Mouse (Mus musculus): ENCODE results near the gene Klk1b1. TPM values are rescaled to one million over a fixed set of nuclear protein-coding genes. Genes with fewer than 3 reads are reported as not detected.

Klk1b1 gene
- polyA plus RNA-seq (2012; rRNA removed): not detected in 2 replicates

- DNase-seq (ENCODE audit: low read depth): no peak
- TF ChIP-seq CTCF (IDR thresholded peaks at IDR 0.05; ENCODE audit: borderline replicate concordance, extremely low read depth, insufficient read depth, insufficient read length): no peak
- TF ChIP-seq POLR2A (IDR thresholded peaks at IDR 0.05; ENCODE audit: borderline replicate concordance, extremely low read depth, insufficient read depth, insufficient read length, poor library complexity, severe bottlenecking): no peak
Measured at GRCm38 (mm10) chr7:43966451-43966850, at the start of gene Klk1b1. TSS of gene Klk1b1 (plus strand) at chr7:43966751.

DNA sequence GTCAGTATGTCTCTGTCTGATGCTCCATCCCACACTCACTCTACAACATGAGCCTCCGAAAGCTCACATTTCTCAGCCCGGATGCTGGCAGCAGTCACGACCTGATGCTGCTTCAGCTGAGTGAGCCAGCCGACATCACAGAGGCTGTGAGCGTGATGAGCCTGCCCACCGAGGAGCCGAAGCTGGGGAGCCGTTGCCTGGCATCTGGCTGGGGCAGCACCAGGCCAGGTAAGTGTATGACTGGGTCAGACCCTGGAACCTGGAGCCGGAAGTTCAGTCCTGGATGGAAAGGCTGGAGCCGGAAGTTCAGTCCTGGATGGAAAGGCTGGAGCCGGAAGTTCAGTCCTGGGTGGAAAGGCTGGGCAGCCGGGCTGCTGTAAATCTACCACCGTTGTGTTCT lies 48.1 kb upstream of the Klk1b1 start:
- no peak for TF ChIP-seq POLR2A (IDR thresholded peaks at IDR 0.05; ENCODE audit: borderline replicate concordance, extremely low read depth, insufficient read depth, insufficient read length, poor library complexity, severe bottlenecking)
- no peak for TF ChIP-seq CTCF (IDR thresholded peaks at IDR 0.05; ENCODE audit: borderline replicate concordance, extremely low read depth, insufficient read depth, insufficient read length)
- DNase-seq (ENCODE audit: low read depth): no peak

- no peak for DNase-seq (ENCODE audit: low read depth)
- TF ChIP-seq POLR2A (IDR thresholded peaks at IDR 0.05; ENCODE audit: borderline replicate concordance, extremely low read depth, insufficient read depth, insufficient read length, poor library complexity, severe bottlenecking) (no peak), CTCF (IDR thresholded peaks at IDR 0.05; ENCODE audit: borderline replicate concordance, extremely low read depth, insufficient read depth, insufficient read length) (no peak)
Measured at GRCm38 (mm10) chr7:43918871-43919270, 47.7 kb upstream of the Klk1b1 start.

DNA sequence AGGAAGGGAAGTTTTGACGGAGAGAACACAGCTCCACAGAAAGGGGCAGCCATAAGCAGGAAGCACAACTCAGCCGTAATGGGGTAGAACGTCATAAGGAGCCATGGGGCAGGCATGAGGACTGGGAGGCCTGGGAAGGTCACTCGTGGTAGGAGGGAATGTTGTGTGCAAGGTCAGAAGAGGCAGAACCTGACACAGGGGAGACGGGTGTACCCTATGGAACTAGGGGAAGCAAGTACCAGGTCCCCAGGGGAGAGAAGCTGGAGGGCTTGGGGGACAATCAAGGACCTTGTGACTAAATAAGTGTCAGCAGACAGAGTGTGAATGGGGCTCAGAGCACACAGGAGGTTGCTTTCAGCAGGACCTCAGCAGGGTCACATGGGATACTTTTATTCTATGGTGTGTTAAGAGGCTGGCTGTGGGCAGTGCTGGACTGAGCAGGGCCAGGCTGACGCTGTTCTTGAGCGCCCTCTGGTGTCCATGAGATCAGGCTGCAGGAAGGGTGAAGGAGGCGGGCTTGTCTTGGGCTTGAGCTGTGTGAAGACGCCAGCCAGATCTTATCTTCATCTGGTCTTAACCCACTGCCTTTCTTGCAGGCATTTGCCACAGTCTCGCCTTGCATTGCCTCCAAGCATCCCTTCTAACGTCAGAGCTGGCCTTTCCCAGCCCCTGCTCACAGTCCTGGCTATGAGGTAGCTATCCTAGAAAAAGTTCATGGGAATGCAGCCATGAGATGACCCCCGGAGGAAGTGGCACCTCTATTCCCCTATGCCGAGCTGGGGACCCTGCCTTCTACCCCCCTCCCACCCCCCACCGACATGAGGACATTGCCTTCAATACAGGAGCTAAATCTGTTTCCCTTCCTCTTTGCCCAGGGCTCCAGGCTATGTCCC lies 46.7 kb upstream of the Klk1b1 start:
- DNase-seq (ENCODE audit: low read depth): peak; percentile 79
- peak; percentile 96 for TF ChIP-seq CTCF (IDR thresholded peaks at IDR 0.05; ENCODE audit: borderline replicate concordance, extremely low read depth, insufficient read depth, insufficient read length)
- TF ChIP-seq POLR2A (IDR thresholded peaks at IDR 0.05; ENCODE audit: borderline replicate concordance, extremely low read depth, insufficient read depth, insufficient read length, poor library complexity, severe bottlenecking): no peak

DNA sequence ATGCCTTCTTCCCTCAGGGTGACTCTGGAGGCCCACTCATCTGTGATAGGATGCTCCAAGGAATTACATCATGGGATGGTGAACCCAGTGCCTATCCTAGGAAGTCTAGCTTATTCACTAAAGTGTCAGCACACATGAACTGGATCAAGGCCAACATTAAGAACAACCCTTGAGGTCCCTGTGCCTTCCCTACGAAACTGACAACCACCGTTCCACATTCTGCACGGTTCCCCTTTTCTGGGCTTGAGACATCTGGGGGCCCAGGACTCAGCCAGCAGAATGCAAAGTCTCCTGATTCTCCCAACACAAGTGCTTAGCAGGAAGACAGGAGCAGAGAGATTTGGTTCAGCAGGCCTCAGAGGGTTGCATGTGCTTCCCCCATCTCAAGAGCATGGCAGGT lies 46.0 kb upstream of the Klk1b1 start:
- DNase-seq (ENCODE audit: low read depth): no peak
- TF ChIP-seq CTCF (IDR thresholded peaks at IDR 0.05; ENCODE audit: borderline replicate concordance, extremely low read depth, insufficient read depth, insufficient read length): no peak
- TF ChIP-seq POLR2A (IDR thresholded peaks at IDR 0.05; ENCODE audit: borderline replicate concordance, extremely low read depth, insufficient read depth, insufficient read length, poor library complexity, severe bottlenecking): no peak

DNA sequence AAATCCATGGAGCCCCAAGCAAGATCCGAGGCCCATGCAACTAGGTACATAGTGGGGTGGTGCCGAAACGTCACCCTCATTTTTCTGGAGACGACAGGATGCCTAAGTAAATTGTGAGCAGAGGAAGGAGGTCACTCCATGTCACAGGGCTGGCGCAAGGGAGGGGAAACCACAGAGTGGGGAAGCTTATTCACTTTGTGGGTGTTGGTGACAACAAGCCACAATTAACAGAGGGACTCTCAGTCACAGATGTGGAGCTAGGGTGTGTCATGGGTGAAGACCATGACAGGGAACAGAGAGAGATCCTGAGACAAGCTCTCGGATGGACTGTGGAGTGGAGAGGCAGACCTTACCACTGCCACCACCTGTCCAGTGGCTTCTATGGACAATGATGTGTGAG lies 45.5 kb upstream of the Klk1b1 start:
- TF ChIP-seq CTCF (IDR thresholded peaks at IDR 0.05; ENCODE audit: borderline replicate concordance, extremely low read depth, insufficient read depth, insufficient read length) (no peak), POLR2A (IDR thresholded peaks at IDR 0.05; ENCODE audit: borderline replicate concordance, extremely low read depth, insufficient read depth, insufficient read length, poor library complexity, severe bottlenecking) (no peak)

DNA sequence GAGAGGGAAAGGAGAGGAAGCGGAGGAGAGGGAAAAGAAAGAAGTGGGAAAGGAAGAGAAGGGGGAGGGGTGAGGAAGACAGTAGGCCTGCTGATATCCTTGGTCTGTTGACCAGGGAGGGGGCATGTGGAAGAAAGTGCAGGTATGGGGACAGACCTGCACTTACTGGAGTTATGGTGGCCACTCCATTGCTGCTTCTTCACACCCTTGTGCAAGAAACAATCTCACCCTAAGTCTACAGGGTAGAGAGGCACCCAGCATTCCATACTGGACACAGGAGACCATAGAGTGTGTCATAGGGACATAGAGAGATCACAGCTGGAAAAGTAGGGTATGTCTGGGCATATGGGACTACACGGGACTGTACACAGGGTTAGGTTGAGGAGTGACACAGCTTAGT lies 44.6 kb upstream of the Klk1b1 start:
- TF ChIP-seq POLR2A (IDR thresholded peaks at IDR 0.05; ENCODE audit: borderline replicate concordance, extremely low read depth, insufficient read depth, insufficient read length, poor library complexity, severe bottlenecking): no peak
- no peak for TF ChIP-seq CTCF (IDR thresholded peaks at IDR 0.05; ENCODE audit: borderline replicate concordance, extremely low read depth, insufficient read depth, insufficient read length)
- DNase-seq (ENCODE audit: low read depth): no peak

More for the DNA sequence above, 45.5 kb upstream of the Klk1b1 start:
- DNase-seq (ENCODE audit: low read depth): no peak

- TF ChIP-seq CTCF (IDR thresholded peaks at IDR 0.05; ENCODE audit: borderline replicate concordance, extremely low read depth, insufficient read depth, insufficient read length): peak; percentile 37; the same call in 1 of the 2 replicates
- TF ChIP-seq POLR2A (IDR thresholded peaks at IDR 0.05; ENCODE audit: borderline replicate concordance, extremely low read depth, insufficient read depth, insufficient read length, poor library complexity, severe bottlenecking): no peak
- peak; percentile 14 for DNase-seq (ENCODE audit: low read depth)
Measured at GRCm38 (mm10) chr7:43925985-43926384, 40.6 kb upstream of the Klk1b1 start.

- TF ChIP-seq POLR2A (IDR thresholded peaks at IDR 0.05; ENCODE audit: borderline replicate concordance, extremely low read depth, insufficient read depth, insufficient read length, poor library complexity, severe bottlenecking) (no peak), CTCF (IDR thresholded peaks at IDR 0.05; ENCODE audit: borderline replicate concordance, extremely low read depth, insufficient read depth, insufficient read length) (peak; percentile 49; the same call in 1 of the 2 replicates)
- peak; percentile 37 for DNase-seq (ENCODE audit: low read depth)
Measured at GRCm38 (mm10) chr7:43928521-43928920, 38.0 kb upstream of the Klk1b1 start.

DNA sequence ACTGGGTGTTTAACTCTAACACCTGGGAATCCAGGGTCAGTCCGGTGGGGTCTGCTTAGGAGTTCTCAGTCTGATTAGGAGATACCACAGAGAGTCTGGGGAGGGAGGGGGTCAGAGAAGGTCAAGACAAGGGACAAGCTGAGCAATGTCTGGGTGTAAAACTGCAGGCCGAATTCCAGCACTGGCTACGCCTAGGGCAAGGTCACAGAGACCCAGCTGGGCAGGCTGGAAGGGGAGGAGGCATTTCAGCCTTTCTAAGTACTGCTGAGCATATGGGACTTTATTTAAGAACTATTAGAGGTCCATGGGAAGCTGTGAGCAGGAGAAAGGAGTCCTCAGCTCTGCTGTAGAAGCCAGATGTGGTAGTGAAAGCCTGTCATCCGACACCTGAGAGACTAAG lies 34.2 kb upstream of the Klk1b1 start:
- no peak for DNase-seq (ENCODE audit: low read depth)

DNA sequence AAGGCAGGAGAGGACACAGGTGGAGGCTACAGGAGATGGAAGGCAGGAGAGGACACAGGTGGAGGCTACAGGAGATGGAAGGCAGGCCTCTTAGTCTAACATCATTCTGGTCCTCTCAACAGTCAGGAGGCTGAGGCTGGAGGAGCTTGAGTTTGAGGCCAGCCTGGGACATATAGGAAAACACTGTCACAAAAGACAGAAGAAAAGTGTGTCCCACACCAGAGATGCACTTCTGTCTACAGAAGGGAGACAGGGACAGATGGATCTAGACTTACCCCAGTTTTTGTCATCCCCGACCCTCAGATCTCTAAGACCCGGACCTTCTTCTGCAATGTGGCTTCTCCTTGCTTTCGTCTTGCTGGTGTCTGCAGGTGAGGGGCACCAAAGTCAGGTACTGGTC lies 33.1 kb upstream of the Klk1b1 start, which contains the start of gene Klk15:
Gene Klk15 (plus strand): TSS at position 301 of the 400 bp plus-strand sequence.
- TF ChIP-seq CTCF (IDR thresholded peaks at IDR 0.05; ENCODE audit: borderline replicate concordance, extremely low read depth, insufficient read depth, insufficient read length) (no peak), POLR2A (IDR thresholded peaks at IDR 0.05; ENCODE audit: borderline replicate concordance, extremely low read depth, insufficient read depth, insufficient read length, poor library complexity, severe bottlenecking) (no peak)
- no peak for DNase-seq (ENCODE audit: low read depth)

More for the DNA sequence above, 34.2 kb upstream of the Klk1b1 start:
- no peak for TF ChIP-seq CTCF (IDR thresholded peaks at IDR 0.05; ENCODE audit: borderline replicate concordance, extremely low read depth, insufficient read depth, insufficient read length)
- no peak for TF ChIP-seq POLR2A (IDR thresholded peaks at IDR 0.05; ENCODE audit: borderline replicate concordance, extremely low read depth, insufficient read depth, insufficient read length, poor library complexity, severe bottlenecking)

DNA sequence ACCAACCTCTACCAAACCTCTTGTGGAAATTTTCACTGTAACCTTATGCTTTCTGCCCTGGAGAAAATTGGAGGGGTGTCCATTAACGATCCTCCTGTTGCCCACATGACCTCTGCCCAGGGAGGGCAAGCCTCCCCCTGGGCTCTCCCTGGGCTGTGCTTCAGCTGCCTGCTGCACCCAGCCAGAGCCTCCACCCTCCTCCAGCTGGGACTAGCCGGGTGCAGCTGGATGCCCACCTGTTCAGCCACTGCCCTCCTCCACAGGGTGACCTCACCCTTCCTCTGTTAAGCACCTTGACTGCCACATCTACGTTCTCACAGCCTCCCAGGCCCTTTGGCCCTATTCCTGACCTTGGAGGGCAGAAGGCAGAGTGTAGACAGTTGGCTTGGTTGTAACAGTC lies 31.8 kb upstream of the Klk1b1 start:
- no peak for DNase-seq (ENCODE audit: low read depth)
- TF ChIP-seq POLR2A (IDR thresholded peaks at IDR 0.05; ENCODE audit: borderline replicate concordance, extremely low read depth, insufficient read depth, insufficient read length, poor library complexity, severe bottlenecking) (no peak), CTCF (IDR thresholded peaks at IDR 0.05; ENCODE audit: borderline replicate concordance, extremely low read depth, insufficient read depth, insufficient read length) (no peak)
